Mouse (Mus musculus): Measurements from ENCODE around the gene 1700010B08Rik. TPM values are rescaled to one million over a fixed set of nuclear protein-coding genes. Genes with fewer than 3 reads are reported as not detected.

Gene 1700010B08Rik
- polyA plus RNA-seq, 1 experiment from 2014 or later = not detected

DNA sequence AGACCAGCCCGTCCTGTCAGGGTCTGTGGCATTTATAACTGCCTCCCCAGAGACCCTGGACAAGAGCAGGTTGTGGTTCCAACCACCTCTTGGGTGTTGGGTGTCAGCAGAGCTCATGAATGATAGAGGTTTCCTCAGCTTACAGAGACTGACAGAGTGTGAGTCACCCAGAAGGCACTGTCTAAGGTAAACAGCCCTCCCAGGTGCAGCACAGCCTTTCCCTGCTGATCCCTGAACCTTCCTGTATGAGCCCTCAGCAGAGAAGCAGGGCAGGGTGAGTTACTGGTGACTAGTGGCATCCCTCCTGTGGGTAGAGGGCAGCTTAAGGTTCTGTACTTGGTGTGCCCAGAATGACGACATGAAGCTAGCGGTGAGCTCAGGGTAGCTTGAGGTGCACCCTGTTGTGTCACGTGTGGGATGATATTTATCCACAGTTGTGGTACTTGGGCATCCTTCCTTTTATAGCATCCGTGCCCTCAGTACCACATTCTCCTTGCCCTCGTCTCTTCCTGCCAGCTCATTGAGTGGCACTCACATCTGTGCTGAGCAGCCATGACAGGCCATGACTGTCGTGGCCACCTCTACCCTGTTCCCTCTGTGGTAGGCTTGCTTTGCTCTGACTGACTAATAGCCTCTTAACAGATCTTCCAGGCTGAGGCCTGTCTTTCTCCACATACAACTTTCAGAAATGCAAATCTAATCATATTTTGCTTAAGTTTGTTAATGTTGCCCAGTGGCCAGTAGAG is 25.0 kb downstream of the 1700010B08Rik start:
- Histone ChIP-seq H3K4me1 (replicated peaks) (peaks cover 32% of the 10 kb centered on the region), H3K4me3 (replicated peaks) (no peak overlapping the region), H3K9ac (no peak overlapping the region), H3K4me2 (no peak overlapping the region), H3K27me3 (no peaks in the 10 kb centered on the region), H3K27ac (replicated peaks) (no peak overlapping the region), H3K9me3 (replicated peaks) (no peaks in the 10 kb centered on the region), H3K36me3 (replicated peaks) (no peaks in the 10 kb centered on the region)
- no peak for ATAC-seq (ENCODE audit: insufficient read depth)
- 66% methylated on average over 7 of the region's 7 CpGs for WGBS (ENCODE audit: insufficient replicate concordance)

DNA sequence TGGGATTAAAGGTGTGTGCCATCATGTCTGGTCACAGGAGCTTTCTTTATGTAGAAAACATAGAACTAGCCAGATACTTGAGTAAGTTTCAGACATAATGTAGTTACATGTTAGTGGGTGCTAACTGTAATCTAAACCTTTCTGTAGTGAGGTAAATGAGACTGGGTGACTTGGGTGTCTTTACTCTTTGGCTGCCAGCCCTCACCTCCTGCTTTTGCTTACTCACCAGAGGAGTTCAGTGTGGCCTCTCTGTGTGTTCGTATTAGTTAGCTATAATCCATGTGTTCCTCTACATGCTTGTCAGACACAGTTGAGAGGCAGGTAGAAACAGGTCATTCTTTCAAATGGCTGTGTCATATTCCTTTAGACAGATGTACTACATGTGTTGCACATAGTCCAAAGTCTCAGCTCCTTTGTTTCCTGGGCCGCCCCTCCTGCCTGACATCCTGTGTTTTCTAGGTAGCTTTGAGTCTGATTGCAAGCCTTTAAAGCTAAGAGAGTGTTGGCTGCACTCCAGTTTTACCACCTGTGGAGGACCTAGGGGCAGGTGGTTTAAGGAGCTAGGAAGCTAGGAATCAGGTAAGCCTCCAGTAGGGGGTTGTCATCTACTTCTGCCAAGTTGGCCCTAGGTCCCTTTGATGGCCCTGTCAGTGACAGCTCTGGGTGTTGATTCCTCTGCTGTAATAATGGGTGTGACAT is 29.9 kb downstream of the 1700010B08Rik start:
- no peak overlapping the region for H3K9ac ChIP-seq
- no peak overlapping the region for H3K4me3 ChIP-seq (replicated peaks)
- no peaks in the 10 kb centered on the region for H3K36me3 ChIP-seq (replicated peaks)
- H3K27ac ChIP-seq (replicated peaks) = no peak overlapping the region
- no peak overlapping the region for H3K4me2 ChIP-seq
- no peaks in the 10 kb centered on the region for H3K27me3 ChIP-seq
- no peaks in the 10 kb centered on the region for H3K9me3 ChIP-seq (replicated peaks)
- ATAC-seq (ENCODE audit: insufficient read depth) = no peak
- H3K4me1 ChIP-seq (replicated peaks) = peaks cover 13% of the 10 kb centered on the region
- WGBS (ENCODE audit: insufficient replicate concordance) = 62% methylated on average over 2 of the region's 2 CpGs

DNA sequence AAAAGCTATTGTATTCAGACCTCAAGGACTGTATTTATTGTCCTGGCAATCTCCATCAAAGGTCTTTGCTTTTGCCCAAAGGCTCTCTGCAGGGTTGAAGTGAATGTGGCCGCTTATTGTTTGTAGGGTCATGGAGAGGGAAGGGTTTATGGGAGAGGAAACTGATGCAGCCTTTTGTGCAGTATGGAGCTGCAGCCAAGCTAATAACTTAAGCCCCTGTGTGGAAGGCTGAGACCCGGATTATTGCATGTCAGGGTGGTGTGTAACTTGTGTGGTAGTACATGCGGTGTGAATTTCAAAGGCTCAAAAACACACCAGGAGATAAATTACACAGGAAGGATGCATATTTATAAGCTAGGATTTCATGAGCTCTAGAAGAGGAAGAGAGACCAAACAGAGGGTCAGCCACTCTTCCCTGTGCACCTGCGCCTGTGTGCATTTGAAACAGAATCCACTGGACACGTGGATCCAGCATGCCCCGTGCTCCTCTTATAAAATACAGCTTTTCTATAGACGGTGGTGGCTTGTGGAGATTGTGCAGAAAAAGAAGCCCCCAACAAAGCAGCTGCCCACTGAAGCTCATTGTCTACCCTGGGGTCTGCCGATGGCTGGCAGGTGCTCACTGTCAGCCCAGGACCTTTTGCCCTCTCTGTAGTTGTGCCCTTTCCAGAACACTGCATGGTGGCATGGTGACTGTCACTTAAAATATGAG is 36.4 kb downstream of the 1700010B08Rik start:
- H3K27ac ChIP-seq (replicated peaks) = no peak overlapping the region
- 66% methylated on average over 8 of the region's 8 CpGs for WGBS (ENCODE audit: insufficient replicate concordance)

DNA sequence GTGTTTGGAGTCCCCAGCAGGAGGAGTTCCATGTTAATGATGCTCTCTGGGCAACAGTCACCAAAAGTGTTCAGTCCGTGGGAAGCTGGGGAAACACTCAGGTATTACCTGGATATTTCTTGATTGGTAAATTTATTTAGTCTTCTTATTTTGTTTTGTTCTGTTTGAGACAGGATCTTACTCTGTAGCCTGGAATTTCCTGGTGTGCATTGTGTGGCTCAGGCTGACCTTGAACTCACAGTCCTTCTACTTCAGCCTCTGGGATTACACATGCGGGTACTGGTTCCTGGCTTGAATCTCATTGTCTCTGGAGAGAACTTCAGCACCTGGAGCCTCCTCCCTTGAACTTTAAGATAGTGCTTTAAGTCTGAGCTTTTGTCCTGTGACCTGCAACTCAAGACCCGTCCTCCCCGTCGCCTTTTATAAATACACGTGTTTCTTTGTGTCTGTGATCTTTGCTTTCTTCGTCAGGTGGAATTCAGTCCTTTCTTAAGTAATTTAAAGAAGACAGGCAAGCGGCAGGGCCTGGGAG is 38.5 kb downstream of the 1700010B08Rik start:
- no peaks in the 10 kb centered on the region for H3K9me3 ChIP-seq (replicated peaks)
- H3K36me3 ChIP-seq (replicated peaks) = no peaks in the 10 kb centered on the region
- H3K27ac ChIP-seq (replicated peaks) = no peak overlapping the region
- WGBS (ENCODE audit: insufficient replicate concordance) = 73% methylated on average over 8 of the region's 8 CpGs
- no peak overlapping the region for H3K9ac ChIP-seq
- no peak overlapping the region for H3K4me2 ChIP-seq
- no peaks in the 10 kb centered on the region for H3K27me3 ChIP-seq
- no peak for ATAC-seq (ENCODE audit: insufficient read depth)
- peaks cover 11% of the 10 kb centered on the region for H3K4me1 ChIP-seq (replicated peaks)
- no peak overlapping the region for H3K4me3 ChIP-seq (replicated peaks)

More for the DNA sequence above, 36.4 kb downstream of the 1700010B08Rik start:
- Histone ChIP-seq H3K4me3 (replicated peaks) (no peak overlapping the region), H3K27me3 (no peaks in the 10 kb centered on the region), H3K9ac (no peak overlapping the region), H3K36me3 (replicated peaks) (no peaks in the 10 kb centered on the region), H3K4me1 (replicated peaks) (peaks cover 10% of the 10 kb centered on the region), H3K9me3 (replicated peaks) (no peaks in the 10 kb centered on the region), H3K4me2 (no peak overlapping the region)
- ATAC-seq (ENCODE audit: insufficient read depth) = no peak

DNA sequence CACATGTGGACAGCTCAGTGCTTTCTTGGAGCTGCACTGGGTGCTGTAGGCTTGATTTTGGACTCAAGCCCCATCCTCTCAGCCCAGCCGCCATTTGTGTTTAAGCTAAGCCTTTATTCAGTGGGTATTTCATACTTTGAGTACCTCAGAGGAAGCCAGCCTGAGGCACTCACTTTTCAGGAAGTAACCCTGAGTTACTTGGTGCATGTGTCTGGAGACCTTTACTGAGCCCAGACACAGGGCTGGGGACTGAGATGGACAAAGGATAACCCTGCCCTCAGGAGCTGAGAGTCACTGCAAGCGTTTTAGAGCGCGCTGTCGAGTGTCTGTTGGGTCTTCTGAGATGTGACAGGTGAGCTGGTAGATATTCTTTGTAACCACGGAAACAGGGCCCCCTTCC is 41.4 kb downstream of the 1700010B08Rik start:
- 64% methylated on average over 6 of the region's 6 CpGs for WGBS (ENCODE audit: insufficient replicate concordance)
- Histone ChIP-seq H3K36me3 (replicated peaks) (0 out of 2 replicates have a peak, but pooled peaks cover 6% of the 10 kb centered on the region), H3K4me3 (replicated peaks) (no peak overlapping the region), H3K9ac (no peak overlapping the region), H3K4me2 (no peak overlapping the region), H3K27ac (replicated peaks) (no peak overlapping the region), H3K9me3 (replicated peaks) (no peaks in the 10 kb centered on the region), H3K4me1 (replicated peaks) (peaks cover 11% of the 10 kb centered on the region), H3K27me3 (no peaks in the 10 kb centered on the region)
- ATAC-seq (ENCODE audit: insufficient read depth) = no peak

DNA sequence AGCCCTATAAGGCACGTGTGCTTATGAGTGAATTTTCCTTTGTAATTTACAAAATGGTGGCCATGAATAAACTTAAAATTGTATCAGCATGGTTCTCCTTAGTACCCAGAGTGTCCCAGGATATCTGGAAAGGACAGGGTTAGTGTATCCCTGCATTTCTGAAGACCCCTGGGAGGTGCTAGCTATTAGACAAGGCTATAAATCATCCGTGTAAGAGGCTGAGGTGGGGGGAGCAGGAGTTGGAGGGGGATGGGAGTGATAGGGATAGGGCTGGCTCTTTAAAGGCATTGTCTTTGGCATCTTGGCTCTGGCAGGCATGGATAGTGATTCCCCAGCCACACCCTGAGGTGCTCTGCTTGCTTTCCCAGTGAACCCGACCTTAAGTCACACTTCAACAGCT is 45.4 kb downstream of the 1700010B08Rik start:
- Histone ChIP-seq H3K4me2 (no peak overlapping the region), H3K4me1 (replicated peaks) (peaks cover 19% of the 10 kb centered on the region), H3K4me3 (replicated peaks) (no peak overlapping the region), H3K36me3 (replicated peaks) (0 out of 2 replicates have a peak, but pooled peaks cover 6% of the 10 kb centered on the region), H3K9ac (no peak overlapping the region), H3K9me3 (replicated peaks) (no peaks in the 10 kb centered on the region), H3K27me3 (no peaks in the 10 kb centered on the region), H3K27ac (replicated peaks) (no peak overlapping the region)
- 55% methylated on average over 3 of the region's 3 CpGs for WGBS (ENCODE audit: insufficient replicate concordance)
- no peak for ATAC-seq (ENCODE audit: insufficient read depth)

DNA sequence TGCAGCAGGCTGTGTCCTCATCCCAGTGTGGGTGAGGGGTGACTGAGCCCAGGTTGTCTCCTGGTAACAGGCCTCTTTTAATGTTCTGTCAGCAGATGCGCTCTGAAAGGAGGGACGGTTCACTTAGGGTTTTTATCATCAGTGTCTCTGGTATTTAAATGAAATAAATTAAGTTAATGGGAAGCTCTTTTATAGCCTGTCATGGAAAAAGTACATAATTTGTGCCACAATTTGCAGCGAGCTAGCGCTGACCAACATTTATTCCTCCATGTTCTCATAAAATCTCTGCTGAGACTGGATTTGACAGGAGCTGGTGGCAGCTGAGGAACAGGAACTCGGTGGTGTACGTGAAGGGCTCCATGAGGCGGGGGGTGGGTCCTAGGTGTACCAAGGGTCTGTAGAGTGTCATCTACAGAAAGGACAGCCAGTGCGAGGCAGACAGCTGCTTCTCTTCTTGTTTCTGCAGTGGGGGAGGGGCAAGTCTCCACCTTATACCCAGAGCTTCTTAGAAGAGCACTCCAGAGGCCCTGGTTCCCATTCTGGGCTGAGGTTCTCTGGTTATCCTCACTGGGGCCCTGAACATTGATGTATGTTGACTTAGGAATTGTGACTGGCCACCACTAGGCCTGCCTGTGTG is 48.9 kb downstream of the 1700010B08Rik start:
- Histone ChIP-seq H3K27me3 (no peaks in the 10 kb centered on the region), H3K4me3 (replicated peaks) (no peak overlapping the region), H3K27ac (replicated peaks) (no peak overlapping the region), H3K36me3 (replicated peaks) (0 out of 2 replicates have a peak, but pooled peaks cover 11% of the 10 kb centered on the region), H3K4me2 (no peak overlapping the region), H3K9me3 (replicated peaks) (no peaks in the 10 kb centered on the region), H3K4me1 (replicated peaks) (peaks cover 8% of the 10 kb centered on the region), H3K9ac (no peak overlapping the region)
- WGBS (ENCODE audit: insufficient replicate concordance) = 73% methylated on average over 8 of the region's 8 CpGs
- ATAC-seq (ENCODE audit: insufficient read depth) = no peak

DNA sequence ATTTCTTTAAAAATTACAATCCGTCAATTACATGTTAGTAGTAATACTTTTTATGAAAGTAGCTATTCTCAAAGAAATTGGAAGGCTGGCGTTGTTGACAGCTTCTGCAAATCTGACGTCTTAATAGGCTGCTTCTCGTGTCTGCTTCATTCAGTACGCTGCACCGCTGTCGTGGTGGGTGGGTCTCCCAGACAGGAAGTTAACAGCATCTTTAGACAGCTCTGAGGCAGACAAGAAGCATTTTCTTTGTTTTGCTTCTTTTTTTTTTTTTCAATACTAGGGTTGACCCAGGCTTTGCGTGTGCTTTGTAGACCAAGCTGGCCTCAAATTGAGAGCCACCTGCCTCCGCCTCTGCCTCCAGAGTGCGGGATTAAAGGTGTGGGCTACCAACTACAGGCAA is 50.0 kb downstream of the 1700010B08Rik start:
- Histone ChIP-seq H3K9me3 (replicated peaks) (no peaks in the 10 kb centered on the region), H3K27me3 (no peaks in the 10 kb centered on the region), H3K4me2 (no peak overlapping the region), H3K9ac (no peak overlapping the region), H3K4me3 (replicated peaks) (no peak overlapping the region), H3K27ac (replicated peaks) (no peak overlapping the region; the same call in 1 of the 2 replicates), H3K36me3 (replicated peaks) (0 out of 2 replicates have a peak, but pooled peaks cover 7% of the 10 kb centered on the region), H3K4me1 (replicated peaks) (peaks cover 8% of the 10 kb centered on the region)
- WGBS (ENCODE audit: insufficient replicate concordance) = 41% methylated on average over 10 of the region's 10 CpGs
- ATAC-seq (ENCODE audit: insufficient read depth) = no peak

DNA sequence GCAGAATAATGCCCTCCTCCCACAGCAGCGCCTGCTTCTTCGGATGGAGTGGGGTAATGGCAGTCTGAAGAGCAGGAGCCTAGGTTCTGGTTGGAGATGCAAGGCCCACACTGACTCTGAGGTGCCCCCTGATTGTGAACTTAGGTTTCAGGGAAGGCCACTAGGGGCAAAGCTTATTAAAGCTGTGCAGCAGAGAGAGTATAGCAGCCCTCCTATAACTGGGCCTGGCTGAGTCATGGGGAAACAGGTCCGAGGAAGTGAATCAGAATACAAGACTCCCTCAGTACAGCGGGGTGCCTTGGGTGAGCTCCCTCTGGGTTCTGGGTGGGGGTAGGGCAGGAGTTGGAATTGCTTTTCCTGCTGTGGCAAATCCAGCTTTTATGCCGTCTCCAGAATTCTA is 51.4 kb downstream of the 1700010B08Rik start:
- Histone ChIP-seq H3K27me3 (no peaks in the 10 kb centered on the region), H3K4me3 (replicated peaks) (no peak overlapping the region), H3K4me2 (no peak overlapping the region), H3K4me1 (replicated peaks) (peaks cover 8% of the 10 kb centered on the region), H3K9me3 (replicated peaks) (no peaks in the 10 kb centered on the region), H3K27ac (replicated peaks) (no peak overlapping the region), H3K36me3 (replicated peaks) (0 out of 2 replicates have a peak, but pooled peaks cover 5% of the 10 kb centered on the region), H3K9ac (no peak overlapping the region)
- 71% methylated on average over 5 of the region's 5 CpGs for WGBS (ENCODE audit: insufficient replicate concordance)
- no peak for ATAC-seq (ENCODE audit: insufficient read depth)
